Mouse (Mus musculus) forebrain, embryonic 13.5 days (tissue): ENCODE measurements around the gene Sirt1. TPM values are rescaled to one million over a fixed set of nuclear protein-coding genes. Genes with fewer than 3 reads are reported as not detected.
A peak's percentile ranks its signal among the peaks of the same experiment; 100 is the strongest.

ENCODE experiments used
- ATAC-seq: fragments of 200-750 bp; cut with Nextera tagmentation; 2 replicates; pipeline ENCODE4 v1.8.0; 2017
- H3K27ac ChIP-seq: fragments of 300-500 bp; sonication (generic); 2 replicates; pipeline ENCODE4 v1.5.1; 2015; ENCODE audit warnings: inconsistent platforms, mild to moderate bottlenecking, moderate library complexity
- H3K27me3 ChIP-seq: fragments of 300-500 bp; sonication (generic); 2 replicates; pipeline ENCODE4 v1.6.1; 2015; ENCODE audit warnings: mild to moderate bottlenecking, inconsistent platforms
- H3K36me3 ChIP-seq: fragments of 300-500 bp; sonication (generic); 2 replicates; pipeline ENCODE4 v1.6.1; 2015; ENCODE audit warnings: mild to moderate bottlenecking, inconsistent platforms; ENCODE audit not compliant: poor library complexity, severe bottlenecking
- H3K4me1 ChIP-seq: fragments of 300-500 bp; sonication (generic); 2 replicates; pipeline ENCODE4 v1.6.1; 2015; ENCODE audit warnings: inconsistent platforms
- H3K4me2 ChIP-seq: fragments of 300-500 bp; sonication (generic); 2 replicates; pipeline ENCODE4 v1.6.1; 2015; ENCODE audit warnings: inconsistent platforms, mild to moderate bottlenecking, moderate library complexity
- H3K4me3 ChIP-seq: fragments of 300-500 bp; sonication (generic); 2 replicates; pipeline ENCODE4 v1.5.1; 2015; ENCODE audit warnings: mild to moderate bottlenecking, inconsistent platforms
- H3K9ac ChIP-seq: fragments of 300-500 bp; sonication (generic); 2 replicates; pipeline ENCODE4 v1.6.1; 2015; ENCODE audit warnings: mild to moderate bottlenecking, inconsistent platforms
- H3K9me3 ChIP-seq: fragments of 300-500 bp; sonication (generic); replicated peaks from 2 replicates; pipeline ENCODE4 v1.6.1; 2016; ENCODE audit warnings: inconsistent platforms
- WGBS: fragments of 180-500 bp; shearing (Covaris S2); methylation state at CpG from one replicate; pipeline ENCODE4 v1.1.7; 2015; 5-methylcytosine and 5-hydroxymethylcytosine counted together
- polyA plus RNA-seq: library from polyadenylated mRNA; unstranded; fragments of >200 nt; fragmentation: Nextera tagmentation; extraction: Ambion mirVana; gene quantifications from 2 replicates; pipeline ENCODE4 v1.2.1, GENCODE M21; 2015

The Sirt1 gene
- polyA plus RNA-seq = 5.0 and 5.3 TPM in 2 replicates

DNA sequence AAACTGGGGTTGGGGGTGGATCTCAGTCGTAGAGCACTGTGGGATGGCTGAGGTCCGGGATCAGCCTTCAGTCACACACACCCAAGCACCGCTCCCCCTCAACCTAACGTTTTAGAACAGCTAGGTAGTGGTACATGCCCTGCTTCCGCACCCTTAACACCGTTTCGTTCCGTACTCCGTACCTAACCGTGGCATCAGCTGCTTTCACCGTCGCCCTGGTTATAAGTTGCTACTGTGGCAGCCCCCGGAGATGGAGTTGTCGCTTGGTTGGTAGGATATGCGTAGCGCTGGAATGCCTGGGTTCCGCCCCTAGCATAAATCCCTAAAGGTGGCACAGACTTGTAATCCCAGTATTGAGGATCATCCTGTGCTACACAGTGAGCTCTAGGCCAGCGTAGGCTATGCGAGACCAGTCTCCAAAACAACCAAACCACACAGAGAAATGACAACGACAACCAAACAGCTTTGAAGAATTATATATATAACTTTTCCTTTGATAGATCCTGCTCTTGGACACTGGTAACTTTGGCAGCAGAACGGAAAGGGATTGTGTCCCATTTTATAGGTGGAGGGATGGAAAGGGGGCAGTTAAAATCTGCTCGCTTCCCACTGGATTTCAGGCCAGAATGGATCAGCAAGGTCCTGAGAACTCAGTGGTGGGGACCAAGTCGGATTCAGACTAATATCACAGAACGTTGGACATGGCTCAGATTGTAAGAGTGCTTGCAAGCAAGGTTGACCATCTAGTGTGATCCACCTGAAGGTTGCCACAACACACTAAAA, at the start of gene Sirt1:
Gene Sirt1 (minus strand): TSS at position 207 of the 783 bp plus-strand sequence.
- ATAC-seq = no peak
- Histone ChIP-seq H3K27ac (no peak within 1 kb of the TSS), H3K4me2 (peak within 1 kb of the TSS; percentile 87), H3K36me3 (no peaks in the 10 kb centered on the region), H3K4me3 (peak within 1 kb of the TSS; percentile 59), H3K4me1 (peaks cover 9% of the 10 kb centered on the region), H3K27me3 (peaks cover 15% of the 10 kb centered on the region; the same call in 1 of the 2 replicates), H3K9me3 (no peaks in the 10 kb centered on the region), H3K9ac (peak within 1 kb of the TSS; percentile 77)
- 5% methylated on average over 24 of the region's 24 CpGs for WGBS

- H3K4me2 ChIP-seq = peak within 1 kb of the TSS; percentile 77
- peak; percentile 97 for ATAC-seq
- under 1% methylated on average over 55 of the region's 55 CpGs for WGBS
- H3K27ac ChIP-seq = peak within 1 kb of the TSS; percentile 48; the same call in 1 of the 2 replicates
- no peaks in the 10 kb centered on the region for H3K36me3 ChIP-seq
- H3K9me3 ChIP-seq = no peaks in the 10 kb centered on the region
- peaks cover 6% of the 10 kb centered on the region; the same call in 1 of the 2 replicates for H3K4me1 ChIP-seq
- peak within 1 kb of the TSS; percentile 67 for H3K9ac ChIP-seq
- H3K27me3 ChIP-seq = no peaks in the 10 kb centered on the region
- H3K4me3 ChIP-seq = peak within 1 kb of the TSS; percentile 71
Measured at GRCm38 (mm10) chr10:63429785-63430305, 48.3 kb upstream of the Sirt1 start, which contains the start of gene Ctnna3. TSS of gene Ctnna3 (plus strand) at chr10:63430098.

GRCm38 (mm10) chr10:63429380-63429779, 47.9 kb upstream of the Sirt1 start:
- H3K4me2 ChIP-seq = peak overlapping the region; percentile 77
- peak overlapping the region; percentile 48; the same call in 1 of the 2 replicates for H3K27ac ChIP-seq
- no peaks in the 10 kb centered on the region for H3K27me3 ChIP-seq
- peak overlapping the region; percentile 67 for H3K9ac ChIP-seq
- H3K4me1 ChIP-seq = peaks cover 6% of the 10 kb centered on the region; the same call in 1 of the 2 replicates
- ATAC-seq = peak; percentile 94
- no peaks in the 10 kb centered on the region for H3K9me3 ChIP-seq
- peak overlapping the region; percentile 71 for H3K4me3 ChIP-seq
- H3K36me3 ChIP-seq = no peaks in the 10 kb centered on the region
- under 1% methylated on average over 34 of the region's 34 CpGs for WGBS

GRCm38 (mm10) chr10:63429023-63429340, 47.5 kb upstream of the Sirt1 start:
- peak overlapping the region; percentile 77 for H3K4me2 ChIP-seq
- no peak for ATAC-seq
- no peaks in the 10 kb centered on the region for H3K27me3 ChIP-seq
- peak overlapping the region; percentile 65 for H3K9ac ChIP-seq
- no peaks in the 10 kb centered on the region for H3K9me3 ChIP-seq
- H3K4me1 ChIP-seq = peaks cover 6% of the 10 kb centered on the region; the same call in 1 of the 2 replicates
- H3K4me3 ChIP-seq = peak overlapping the region; percentile 71
- H3K27ac ChIP-seq = no peak overlapping the region
- H3K36me3 ChIP-seq = no peaks in the 10 kb centered on the region
- 2% methylated on average over 11 of the region's 11 CpGs for WGBS

GRCm38 (mm10) chr10:63428243-63429022, 46.9 kb upstream of the Sirt1 start:
- H3K4me1 ChIP-seq = peaks cover 6% of the 10 kb centered on the region; the same call in 1 of the 2 replicates
- H3K4me3 ChIP-seq = peak overlapping the region; percentile 71
- no peaks in the 10 kb centered on the region for H3K9me3 ChIP-seq
- peak overlapping the region; percentile 65 for H3K9ac ChIP-seq
- ATAC-seq = no peak
- 23% methylated on average over 19 of the region's 19 CpGs for WGBS
- H3K36me3 ChIP-seq = no peaks in the 10 kb centered on the region
- H3K4me2 ChIP-seq = peak overlapping the region; percentile 77
- no peak overlapping the region for H3K27ac ChIP-seq
- H3K27me3 ChIP-seq = no peaks in the 10 kb centered on the region

- no peak overlapping the region for H3K4me3 ChIP-seq
- H3K4me2 ChIP-seq = no peak overlapping the region
- 79% methylated on average over 8 of the region's 8 CpGs for WGBS
- H3K9ac ChIP-seq = no peak overlapping the region
- no peak for ATAC-seq
- no peaks in the 10 kb centered on the region for H3K36me3 ChIP-seq
- H3K27me3 ChIP-seq = no peaks in the 10 kb centered on the region
- no peak overlapping the region for H3K27ac ChIP-seq
- no peaks in the 10 kb centered on the region for H3K9me3 ChIP-seq
- H3K4me1 ChIP-seq = peaks cover 6% of the 10 kb centered on the region; the same call in 1 of the 2 replicates
Measured at GRCm38 (mm10) chr10:63427146-63427545, 45.6 kb upstream of the Sirt1 start.

GRCm38 (mm10) chr10:63424475-63424814, 42.9 kb upstream of the Sirt1 start:
- no peak for ATAC-seq
- no peak overlapping the region for H3K9ac ChIP-seq
- no peak overlapping the region for H3K4me2 ChIP-seq
- peaks cover 6% of the 10 kb centered on the region; the same call in 1 of the 2 replicates for H3K4me1 ChIP-seq
- H3K27ac ChIP-seq = no peak overlapping the region
- no peaks in the 10 kb centered on the region for H3K36me3 ChIP-seq
- H3K4me3 ChIP-seq = no peak overlapping the region
- no peaks in the 10 kb centered on the region for H3K27me3 ChIP-seq
- no peaks in the 10 kb centered on the region for H3K9me3 ChIP-seq

- no peak overlapping the region for H3K4me3 ChIP-seq
- no peaks in the 10 kb centered on the region for H3K9me3 ChIP-seq
- no peak overlapping the region for H3K9ac ChIP-seq
- no peaks in the 10 kb centered on the region for H3K36me3 ChIP-seq
- peaks cover 6% of the 10 kb centered on the region; the same call in 1 of the 2 replicates for H3K4me1 ChIP-seq
- ATAC-seq = no peak
- 85% methylated on average over 9 of the region's 9 CpGs for WGBS
- no peak overlapping the region for H3K27ac ChIP-seq
- no peak overlapping the region for H3K4me2 ChIP-seq
- no peaks in the 10 kb centered on the region for H3K27me3 ChIP-seq
Measured at GRCm38 (mm10) chr10:63423591-63424474, 42.3 kb upstream of the Sirt1 start.

GRCm38 (mm10) chr10:63422736-63422992, 41.2 kb upstream of the Sirt1 start:
- H3K4me3 ChIP-seq = no peak overlapping the region
- H3K9ac ChIP-seq = no peak overlapping the region
- H3K9me3 ChIP-seq = no peaks in the 10 kb centered on the region
- no peak overlapping the region for H3K27ac ChIP-seq
- no peak overlapping the region for H3K4me2 ChIP-seq
- ATAC-seq = no peak
- no peaks in the 10 kb centered on the region for H3K36me3 ChIP-seq
- H3K27me3 ChIP-seq = no peaks in the 10 kb centered on the region
- H3K4me1 ChIP-seq = no peaks in the 10 kb centered on the region
- WGBS = 93% methylated on average over 5 of the region's 5 CpGs

DNA sequence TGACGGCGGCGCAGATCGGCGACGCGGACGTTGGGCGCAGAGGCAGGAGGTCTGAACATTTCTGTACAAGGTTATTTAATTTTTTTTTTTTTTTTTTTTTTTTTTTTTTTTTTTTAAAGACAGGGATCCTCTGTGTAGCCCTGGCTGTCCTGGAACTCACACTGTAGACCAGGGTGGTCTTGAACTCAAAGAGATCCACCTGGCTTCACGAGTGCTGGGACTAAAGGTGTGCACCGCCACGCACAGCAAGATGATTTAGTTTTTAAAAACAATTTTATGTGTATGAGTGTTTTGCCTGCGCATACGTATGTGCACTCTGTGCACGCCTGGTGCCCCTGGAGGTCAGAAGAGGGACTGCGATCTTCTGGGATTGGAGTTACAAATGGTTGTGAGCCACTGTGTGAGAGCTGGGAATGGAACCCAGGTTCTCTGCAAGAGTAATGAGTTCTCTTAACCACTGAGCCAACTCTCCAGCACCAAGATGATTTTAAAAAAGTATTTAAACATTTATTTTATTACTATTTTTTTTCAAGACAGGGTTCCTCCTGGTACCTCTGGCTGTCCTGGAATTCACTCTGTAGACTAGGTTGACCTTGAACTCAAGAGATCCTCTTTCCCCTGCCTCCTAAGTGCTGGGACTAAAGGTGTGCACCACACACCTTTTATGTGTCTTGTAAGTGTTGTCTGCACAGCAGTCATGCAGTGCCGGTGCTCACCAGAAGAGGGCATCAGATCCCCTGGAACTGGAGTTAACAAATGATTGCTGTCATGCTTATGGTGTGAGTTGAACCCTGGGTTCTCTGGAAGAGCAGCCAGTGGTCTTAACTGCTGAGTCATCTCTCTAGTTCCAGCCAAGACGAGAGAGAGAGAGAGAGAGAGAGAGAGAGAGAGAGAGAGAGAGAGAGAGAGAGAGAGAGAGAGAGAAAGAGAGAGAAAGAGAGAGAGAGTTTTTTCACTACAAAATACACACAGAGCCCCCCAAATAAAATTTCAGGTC, 40.5 kb upstream of the Sirt1 start, which contains the start of gene Gm7075:
Gene Gm7075 (minus strand): TSS at position 51 of the 997 bp plus-strand sequence.
- ATAC-seq = no peak
- no peak within 1 kb of the TSS for H3K9ac ChIP-seq
- H3K27ac ChIP-seq = no peak within 1 kb of the TSS
- WGBS = 94% methylated on average over 17 of the region's 18 CpGs
- H3K4me3 ChIP-seq = no peak within 1 kb of the TSS
- no peak within 1 kb of the TSS for H3K4me2 ChIP-seq
- H3K36me3 ChIP-seq = no peaks in the 10 kb centered on the region
- no peaks in the 10 kb centered on the region for H3K27me3 ChIP-seq
- no peaks in the 10 kb centered on the region for H3K9me3 ChIP-seq
- no peaks in the 10 kb centered on the region for H3K4me1 ChIP-seq

- 70% methylated on average over 5 of the region's 5 CpGs for WGBS
- H3K27ac ChIP-seq = no peak overlapping the region
- no peaks in the 10 kb centered on the region for H3K36me3 ChIP-seq
- H3K4me3 ChIP-seq = no peak overlapping the region
- no peak for ATAC-seq
- no peaks in the 10 kb centered on the region for H3K4me1 ChIP-seq
- H3K4me2 ChIP-seq = no peak overlapping the region
- no peaks in the 10 kb centered on the region for H3K9me3 ChIP-seq
- H3K9ac ChIP-seq = no peak overlapping the region
- no peaks in the 10 kb centered on the region for H3K27me3 ChIP-seq
Measured at GRCm38 (mm10) chr10:63417061-63417460, 35.6 kb upstream of the Sirt1 start.
